Mouse (Mus musculus): ENCODE measurements around the gene Dolk. TPM values are rescaled to one million over a fixed set of nuclear protein-coding genes. Genes with fewer than 3 reads are reported as not detected.

Gene Dolk
- total and polyA plus RNA-seq, 2 experiments from 2014 or later: 34.8 to 37.7 TPM

GRCm38 (mm10) chr2:30316955-30317354 lies 30.8 kb upstream of the Dolk start:
- no peak for TF ChIP-seq CTCF (IDR thresholded peaks at IDR 0.05; ENCODE audit: low read depth)
- WGBS: 97% methylated on average over 5 of the region's 5 CpGs
- ATAC-seq: no peak
- H3K9me3 ChIP-seq (ENCODE audit: low read length): no peaks in the 10 kb centered on the region
- no peak overlapping the region for H3K27ac ChIP-seq (ENCODE audit: low read depth, low read length)
- H3K4me3 ChIP-seq (ENCODE audit: low read depth, low read length): no peak overlapping the region
- H3K36me3 ChIP-seq (ENCODE audit: insufficient read depth): peaks cover 87% of the 10 kb centered on the region
- H3K9ac ChIP-seq: no peak overlapping the region
- no peaks in the 10 kb centered on the region for H3K4me1 ChIP-seq (ENCODE audit: insufficient read depth)
- H3K27me3 ChIP-seq (ENCODE audit: insufficient read depth, low read length): no peaks in the 10 kb centered on the region
- DNase-seq: no peak
- H3K4me2 ChIP-seq (ENCODE audit: low read depth): no peak overlapping the region

- H3K9ac ChIP-seq: no peak overlapping the region
- 90% methylated on average over 4 of the region's 4 CpGs for WGBS
- no peaks in the 10 kb centered on the region for H3K9me3 ChIP-seq (ENCODE audit: low read length)
- H3K4me1 ChIP-seq (ENCODE audit: insufficient read depth): no peaks in the 10 kb centered on the region
- H3K36me3 ChIP-seq (ENCODE audit: insufficient read depth): peaks cover 87% of the 10 kb centered on the region
- no peaks in the 10 kb centered on the region for H3K27me3 ChIP-seq (ENCODE audit: insufficient read depth, low read length)
- H3K4me3 ChIP-seq (ENCODE audit: low read depth, low read length): no peak overlapping the region
- ATAC-seq (0 out of 2 replicates have a peak, but pooled peaks have one; percentile 45), DNase-seq (no peak)
- H3K27ac ChIP-seq (ENCODE audit: low read depth, low read length): no peak overlapping the region
- peak; percentile 27; the same call in 1 of the 2 replicates for TF ChIP-seq CTCF (IDR thresholded peaks at IDR 0.05; ENCODE audit: low read depth)
- H3K4me2 ChIP-seq (ENCODE audit: low read depth): no peak overlapping the region
Measured at GRCm38 (mm10) chr2:30316136-30316535, 30.0 kb upstream of the Dolk start.

- H3K4me1 ChIP-seq (ENCODE audit: insufficient read depth): no peaks in the 10 kb centered on the region
- 97% methylated on average over 2 of the region's 2 CpGs for WGBS
- H3K4me2 ChIP-seq (ENCODE audit: low read depth): no peak overlapping the region
- DNase-seq (no peak), ATAC-seq (no peak)
- H3K9ac ChIP-seq: no peak overlapping the region
- no peak overlapping the region for H3K4me3 ChIP-seq (ENCODE audit: low read depth, low read length)
- H3K9me3 ChIP-seq (ENCODE audit: low read length): no peaks in the 10 kb centered on the region
- H3K27ac ChIP-seq (ENCODE audit: low read depth, low read length): no peak overlapping the region
- no peak for TF ChIP-seq CTCF (IDR thresholded peaks at IDR 0.05; ENCODE audit: low read depth)
- H3K27me3 ChIP-seq (ENCODE audit: insufficient read depth, low read length): no peaks in the 10 kb centered on the region
- H3K36me3 ChIP-seq (ENCODE audit: insufficient read depth): peaks cover 89% of the 10 kb centered on the region
Measured at GRCm38 (mm10) chr2:30311481-30311880, 25.3 kb upstream of the Dolk start.

- no peak overlapping the region for H3K4me3 ChIP-seq (ENCODE audit: low read depth, low read length)
- ATAC-seq (no peak), DNase-seq (no peak)
- H3K27me3 ChIP-seq (ENCODE audit: insufficient read depth, low read length): no peaks in the 10 kb centered on the region
- WGBS: 95% methylated on average over 3 of the region's 3 CpGs
- H3K4me2 ChIP-seq (ENCODE audit: low read depth): no peak overlapping the region
- H3K4me1 ChIP-seq (ENCODE audit: insufficient read depth): no peaks in the 10 kb centered on the region
- no peak overlapping the region for H3K9ac ChIP-seq
- H3K36me3 ChIP-seq (ENCODE audit: insufficient read depth): peaks cover 91% of the 10 kb centered on the region
- TF ChIP-seq CTCF (IDR thresholded peaks at IDR 0.05; ENCODE audit: low read depth): no peak
- no peak overlapping the region for H3K27ac ChIP-seq (ENCODE audit: low read depth, low read length)
- H3K9me3 ChIP-seq (ENCODE audit: low read length): no peaks in the 10 kb centered on the region
Measured at GRCm38 (mm10) chr2:30309351-30309750, 23.2 kb upstream of the Dolk start.

- no peak overlapping the region for H3K27ac ChIP-seq (ENCODE audit: low read depth, low read length)
- H3K36me3 ChIP-seq (ENCODE audit: insufficient read depth): peaks cover 92% of the 10 kb centered on the region
- H3K4me3 ChIP-seq (ENCODE audit: low read depth, low read length): no peak overlapping the region
- WGBS: 98% methylated on average over 7 of the region's 7 CpGs
- no peaks in the 10 kb centered on the region for H3K4me1 ChIP-seq (ENCODE audit: insufficient read depth)
- DNase-seq (no peak), ATAC-seq (no peak)
- no peaks in the 10 kb centered on the region for H3K27me3 ChIP-seq (ENCODE audit: insufficient read depth, low read length)
- no peak for TF ChIP-seq CTCF (IDR thresholded peaks at IDR 0.05; ENCODE audit: low read depth)
- H3K9me3 ChIP-seq (ENCODE audit: low read length): no peaks in the 10 kb centered on the region
- no peak overlapping the region for H3K4me2 ChIP-seq (ENCODE audit: low read depth)
- H3K9ac ChIP-seq: no peak overlapping the region
Measured at GRCm38 (mm10) chr2:30306087-30306486, 20.0 kb upstream of the Dolk start.

- H3K9ac ChIP-seq: no peak overlapping the region
- WGBS: 93% methylated on average over 5 of the region's 5 CpGs
- TF ChIP-seq CTCF (IDR thresholded peaks at IDR 0.05; ENCODE audit: low read depth): no peak
- H3K4me3 ChIP-seq (ENCODE audit: low read depth, low read length): no peak overlapping the region
- no peak overlapping the region for H3K4me2 ChIP-seq (ENCODE audit: low read depth)
- no peak overlapping the region for H3K27ac ChIP-seq (ENCODE audit: low read depth, low read length)
- ATAC-seq (no peak), DNase-seq (no peak)
- H3K4me1 ChIP-seq (ENCODE audit: insufficient read depth): no peaks in the 10 kb centered on the region
- H3K9me3 ChIP-seq (ENCODE audit: low read length): no peaks in the 10 kb centered on the region
- H3K27me3 ChIP-seq (ENCODE audit: insufficient read depth, low read length): no peaks in the 10 kb centered on the region
- peaks cover 59% of the 10 kb centered on the region for H3K36me3 ChIP-seq (ENCODE audit: insufficient read depth)
Measured at GRCm38 (mm10) chr2:30299966-30300365, 13.8 kb upstream of the Dolk start.

GRCm38 (mm10) chr2:30299525-30299924 lies 13.4 kb upstream of the Dolk start:
- H3K9ac ChIP-seq: no peak overlapping the region
- 73% methylated on average over 3 of the region's 3 CpGs for WGBS
- H3K4me2 ChIP-seq (ENCODE audit: low read depth): no peak overlapping the region
- peaks cover 55% of the 10 kb centered on the region for H3K36me3 ChIP-seq (ENCODE audit: insufficient read depth)
- H3K27me3 ChIP-seq (ENCODE audit: insufficient read depth, low read length): no peaks in the 10 kb centered on the region
- DNase-seq (no peak), ATAC-seq (no peak)
- no peak overlapping the region for H3K27ac ChIP-seq (ENCODE audit: low read depth, low read length)
- no peaks in the 10 kb centered on the region for H3K9me3 ChIP-seq (ENCODE audit: low read length)
- H3K4me3 ChIP-seq (ENCODE audit: low read depth, low read length): no peak overlapping the region
- TF ChIP-seq CTCF (IDR thresholded peaks at IDR 0.05; ENCODE audit: low read depth): no peak
- no peaks in the 10 kb centered on the region for H3K4me1 ChIP-seq (ENCODE audit: insufficient read depth)
